Mouse (Mus musculus): ENCODE results near the gene Pacsin1.

DNA sequence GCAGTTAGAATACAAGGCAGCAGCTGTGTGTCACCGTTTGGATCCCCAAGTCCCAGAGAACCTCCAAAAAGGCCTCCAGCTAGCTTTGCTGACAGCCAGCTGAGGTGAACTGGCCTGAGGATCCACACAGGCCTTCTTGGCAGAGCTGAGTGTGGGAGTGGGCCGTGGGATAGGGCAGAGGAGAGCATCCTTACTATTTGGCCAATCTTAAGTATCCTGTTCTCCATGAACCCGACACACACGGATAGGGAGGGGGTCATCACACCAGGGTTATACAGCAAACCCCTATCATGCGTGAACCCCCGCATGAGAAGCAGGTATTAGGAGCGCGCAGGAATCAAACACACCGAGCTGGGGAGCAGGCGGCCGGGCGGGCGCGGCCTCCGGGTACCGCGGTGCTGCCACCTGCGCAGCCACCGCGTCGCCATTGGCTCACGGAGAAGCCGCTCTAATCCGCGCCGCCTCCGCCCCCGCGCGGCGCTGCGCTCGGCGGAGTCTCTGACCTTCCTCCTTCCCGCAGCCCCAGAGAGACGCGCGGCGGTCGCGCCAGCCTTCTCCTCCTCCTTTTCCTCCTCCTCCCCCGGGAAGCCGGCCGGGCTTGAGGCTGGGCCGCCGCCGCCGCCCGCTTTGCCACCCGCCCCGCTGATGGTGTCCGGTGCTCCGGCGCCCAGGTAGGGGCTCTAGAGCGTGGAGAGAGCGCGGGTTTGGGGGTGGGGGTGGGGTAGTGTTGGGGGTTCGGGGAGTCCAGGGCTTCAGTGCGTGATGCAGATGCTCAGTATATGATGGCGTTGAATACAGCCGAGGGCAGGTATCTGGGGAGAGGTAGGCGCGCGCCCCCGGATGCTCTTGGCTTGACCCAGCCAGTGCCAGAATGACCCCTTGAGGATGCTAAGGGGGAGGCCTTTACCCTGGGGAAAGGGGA lies at the start of gene Pacsin1:
- TF ChIP-seq POLR2A (IDR thresholded peaks at IDR 0.05; ENCODE audit: borderline replicate concordance, control insufficient read depth, low read depth, low read length), result no peak
- TF ChIP-seq CTCF (IDR thresholded peaks at IDR 0.05; ENCODE audit: control insufficient read depth, insufficient read depth, low read length), result no peak

Measured in bone marrow, adult 2 months (tissue).